Mouse (Mus musculus) gastrocnemius, postnatal 4 days (tissue): ENCODE measurements around the gene Rnf115. TPM values are rescaled to one million over a fixed set of nuclear protein-coding genes. Genes with fewer than 3 reads are reported as not detected.
"Not testable (repeated sequence)": the region's sequence is repeated elsewhere in the genome, so short reads cannot be mapped to it uniquely, and the experiment has no call there.

Experiments used
- DNase-seq, 2 experiments: peaks; one replicate each; pipeline ENCODE4 v3.0.0; 2021 to 2022; ENCODE audit warnings: low spot score in 2 of 2, mixed read lengths in 2 of 2
- long read RNA-seq, 2 experiments: library from polyadenylated mRNA; stranded (forward); transcript quantifications; one replicate each; pipeline ENCODE4 v2.0.0; 2021
- total RNA-seq, 2 experiments: library from RNA; stranded (reverse); gene quantifications; 2 replicates each; pipeline ENCODE4 v1.2.3; 2021

Rnf115 gene
- total RNA-seq, result 10 to 100 TPM; 45.1 to 50.6 TPM
- long read RNA-seq, experiment 1, transcript Rnf115-201 (9 exons, 2,209 nt), result major isoform, 25 of 72 reads
- long read RNA-seq, experiment 1, partial matches to known transcripts, result 23 of 72 reads
- long read RNA-seq, experiment 1, other reads (novel, unspliced or antisense), result 23 of 72 reads
- long read RNA-seq, experiment 2, transcript Rnf115-201 (9 exons, 2,209 nt), result major isoform, 33 of 66 reads
- long read RNA-seq, experiment 2, partial matches to known transcripts, result 27 of 66 reads
- long read RNA-seq, experiment 2, other reads (novel, unspliced or antisense), result 5 of 66 reads

- DNase-seq, result peak; percentile 96 to 97
Measured at GRCm38 (mm10) chr3:96727343-96727827, at the start of gene Rnf115, which contains the start of gene Polr3c. Rnf115 (plus strand) TSS chr3:96727664. Polr3c (minus strand) TSS chr3:96727628.

- no peak for DNase-seq
Measured at GRCm38 (mm10) chr3:96678456-96678855, 49.0 kb upstream of the Rnf115 start.

GRCm38 (mm10) chr3:96679159-96679674 lies 48.2 kb upstream of the Rnf115 start:
- DNase-seq, result no peak

- no peak for DNase-seq
Measured at GRCm38 (mm10) chr3:96680269-96680956, 47.1 kb upstream of the Rnf115 start.

- DNase-seq, result no peak
Measured at GRCm38 (mm10) chr3:96683496-96683895, 44.0 kb upstream of the Rnf115 start.

- DNase-seq, result no peak
Measured at GRCm38 (mm10) chr3:96684151-96684821, 43.2 kb upstream of the Rnf115 start.

GRCm38 (mm10) chr3:96684822-96685156 lies 42.7 kb upstream of the Rnf115 start:
- DNase-seq, result no peak

- DNase-seq, result not testable (repeated sequence)
Measured at GRCm38 (mm10) chr3:96686057-96686456, 41.4 kb upstream of the Rnf115 start.

GRCm38 (mm10) chr3:96688854-96689253 lies 38.6 kb upstream of the Rnf115 start:
- DNase-seq, result no peak

GRCm38 (mm10) chr3:96690298-96690697 lies 37.2 kb upstream of the Rnf115 start:
- DNase-seq, result no peak

GRCm38 (mm10) chr3:96692506-96692905 lies 35.0 kb upstream of the Rnf115 start:
- peak; percentile 41 to 72 for DNase-seq

- no peak for DNase-seq
Measured at GRCm38 (mm10) chr3:96693579-96693978, 33.9 kb upstream of the Rnf115 start.

GRCm38 (mm10) chr3:96696198-96696765 lies 31.2 kb upstream of the Rnf115 start, which contains the start of gene Pias3:
Pias3 (plus strand) TSS chr3:96696384.
- peak; percentile 80 to 90 for DNase-seq

- DNase-seq, result peak; percentile 91
Measured at GRCm38 (mm10) chr3:96696766-96697732, 30.4 kb upstream of the Rnf115 start.

- no peak for DNase-seq
Measured at GRCm38 (mm10) chr3:96698993-96699690, 28.3 kb upstream of the Rnf115 start.

- DNase-seq, result no peak
Measured at GRCm38 (mm10) chr3:96700376-96700775, 27.1 kb upstream of the Rnf115 start.

- DNase-seq, result no peak
Measured at GRCm38 (mm10) chr3:96701003-96701402, 26.5 kb upstream of the Rnf115 start.

- peak in 1 of 2 experiments; percentile 33 for DNase-seq
Measured at GRCm38 (mm10) chr3:96704778-96705177, 22.7 kb upstream of the Rnf115 start.

- no peak for DNase-seq
Measured at GRCm38 (mm10) chr3:96706217-96706616, 21.2 kb upstream of the Rnf115 start.
